Mouse (Mus musculus) midbrain, embryonic 13.5 days (tissue): ENCODE data around the gene Nnmt. TPM values are rescaled to one million over a fixed set of nuclear protein-coding genes. Genes with fewer than 3 reads are reported as not detected.

Experiments used
- ATAC-seq: fragments of 200-750 bp; cut with Nextera tagmentation; 2 replicates; pipeline ENCODE4 v1.8.0; 2017; ENCODE audit warnings: mild to moderate bottlenecking, moderate TSS enrichment, moderate library complexity
- H3K27ac ChIP-seq: fragments of 300-500 bp; sonication (generic); 2 replicates; pipeline ENCODE4 v1.5.1; 2015; ENCODE audit warnings: inconsistent platforms, mild to moderate bottlenecking, moderate library complexity
- H3K27me3 ChIP-seq: fragments of 300-500 bp; sonication (generic); 2 replicates; pipeline ENCODE4 v1.6.1; 2015; ENCODE audit warnings: mild to moderate bottlenecking, inconsistent platforms
- H3K36me3 ChIP-seq: fragments of 300-500 bp; sonication (generic); 2 replicates; pipeline ENCODE4 v1.6.1; 2015; ENCODE audit warnings: mild to moderate bottlenecking, inconsistent platforms
- H3K4me1 ChIP-seq: fragments of 300-500 bp; sonication (generic); replicated peaks from 2 replicates; pipeline ENCODE4 v1.6.1; 2015; ENCODE audit warnings: inconsistent platforms
- H3K4me2 ChIP-seq: fragments of 300-500 bp; sonication (generic); replicated peaks from 2 replicates; pipeline ENCODE4 v1.6.1; 2015; ENCODE audit warnings: moderate library complexity, mild to moderate bottlenecking, inconsistent platforms
- H3K4me3 ChIP-seq: fragments of 300-500 bp; sonication (generic); replicated peaks from 2 replicates; pipeline ENCODE4 v1.5.1; 2015; ENCODE audit warnings: mild to moderate bottlenecking, inconsistent platforms
- H3K9ac ChIP-seq: fragments of 300-500 bp; sonication (generic); replicated peaks from 2 replicates; pipeline ENCODE4 v1.6.1; 2015; ENCODE audit warnings: mild to moderate bottlenecking, inconsistent platforms
- H3K9me3 ChIP-seq: fragments of 300-500 bp; sonication (generic); 2 replicates; pipeline ENCODE4 v1.6.1; 2016; ENCODE audit warnings: mild to moderate bottlenecking, inconsistent platforms
- WGBS: fragments of 180-500 bp; shearing (Covaris S2); methylation state at CpG from one replicate; pipeline ENCODE4 v1.1.7; 2015; 5-methylcytosine and 5-hydroxymethylcytosine counted together
- polyA plus RNA-seq: library from polyadenylated mRNA; unstranded; fragments of >200 nt; fragmentation: Nextera tagmentation; extraction: Ambion mirVana; gene quantifications from 2 replicates; pipeline ENCODE4 v1.2.1, GENCODE M21; 2015

Gene Nnmt
- polyA plus RNA-seq, 1 experiment from 2014 or later, result 0.40 TPM

DNA sequence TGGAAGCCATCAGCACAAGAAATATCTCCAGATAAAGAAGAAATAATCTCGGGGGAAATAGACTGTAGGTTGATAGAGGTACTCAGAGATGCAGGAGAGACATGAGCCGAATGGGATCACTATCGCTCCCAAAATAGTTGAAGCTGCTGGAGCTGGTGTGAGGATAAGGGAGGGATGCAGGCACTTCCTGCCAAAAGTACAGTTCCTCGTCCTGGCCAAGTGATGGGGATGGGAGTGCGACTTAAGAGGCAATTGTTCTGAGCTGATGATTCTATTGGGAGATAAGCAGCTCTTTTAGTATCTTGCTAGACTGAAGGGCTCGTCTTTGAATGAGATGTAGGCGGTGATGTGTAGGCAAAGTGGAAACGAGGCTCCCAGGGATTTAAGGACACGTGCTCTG lies 4.1 kb downstream of the Nnmt start:
- Histone ChIP-seq H3K36me3 (no peaks in the 10 kb centered on the region), H3K9me3 (no peaks in the 10 kb centered on the region), H3K27ac (no peak overlapping the region), H3K4me1 (0 out of 2 replicates have a peak, but pooled peaks cover 3% of the 10 kb centered on the region), H3K4me2 (no peak overlapping the region), H3K9ac (no peak overlapping the region), H3K27me3 (0 out of 2 replicates have a peak, but pooled peaks cover 3% of the 10 kb centered on the region), H3K4me3 (no peak overlapping the region)
- ATAC-seq, result no peak
- WGBS, result 75% methylated on average over 9 of the region's 9 CpGs

DNA sequence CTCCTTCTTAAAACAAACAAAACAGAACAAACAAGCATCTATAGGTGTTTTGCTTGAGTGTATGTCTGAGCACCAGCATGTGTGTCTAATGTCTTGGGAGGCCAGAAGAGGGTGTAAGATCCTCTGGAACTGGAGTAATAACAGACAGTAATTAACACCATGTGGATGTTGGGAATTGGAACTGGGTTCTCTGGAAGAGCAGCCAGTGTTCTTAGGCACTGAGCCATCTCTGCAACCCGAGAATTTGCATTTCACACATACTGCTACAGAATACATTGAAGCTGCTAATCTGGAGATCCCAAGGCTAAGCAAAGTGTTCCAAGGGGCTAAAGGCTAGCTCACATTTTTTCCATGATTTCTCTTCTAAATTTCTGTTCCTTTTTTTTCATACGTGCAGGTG lies 4.9 kb downstream of the Nnmt start:
- Histone ChIP-seq H3K4me3 (no peak overlapping the region), H3K27me3 (0 out of 2 replicates have a peak, but pooled peaks cover 3% of the 10 kb centered on the region), H3K36me3 (no peaks in the 10 kb centered on the region), H3K4me1 (0 out of 2 replicates have a peak, but pooled peaks cover 3% of the 10 kb centered on the region), H3K9ac (no peak overlapping the region), H3K4me2 (no peak overlapping the region), H3K9me3 (no peaks in the 10 kb centered on the region), H3K27ac (no peak overlapping the region)
- no peak for ATAC-seq
- 70% methylated on average over 2 of the region's 2 CpGs for WGBS

DNA sequence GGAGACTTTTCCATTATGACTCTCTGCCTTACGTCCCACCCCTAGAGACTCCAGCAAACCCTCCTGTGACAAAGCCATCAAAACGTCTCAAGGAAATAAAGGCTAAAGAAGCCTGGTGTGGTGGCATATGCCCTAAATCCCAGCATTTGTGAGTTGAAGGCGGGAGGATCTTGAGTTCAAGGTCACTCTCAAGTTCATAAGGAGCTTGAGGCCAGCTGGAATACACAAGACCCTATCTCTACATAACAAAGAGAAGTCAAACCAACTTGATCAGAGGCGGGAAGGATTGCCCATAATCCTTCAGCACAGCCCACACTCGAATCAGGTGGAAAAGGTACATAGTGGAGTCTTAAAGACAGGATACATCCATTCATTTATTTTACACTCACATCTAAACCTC lies 7.5 kb downstream of the Nnmt start:
- Histone ChIP-seq H3K4me1 (0 out of 2 replicates have a peak, but pooled peaks cover 3% of the 10 kb centered on the region), H3K36me3 (no peaks in the 10 kb centered on the region), H3K9ac (no peak overlapping the region), H3K9me3 (no peaks in the 10 kb centered on the region), H3K4me3 (no peak overlapping the region), H3K27me3 (0 out of 2 replicates have a peak, but pooled peaks cover 3% of the 10 kb centered on the region), H3K27ac (no peak overlapping the region), H3K4me2 (no peak overlapping the region)
- no peak for ATAC-seq
- WGBS, result 80% methylated on average over 5 of the region's 5 CpGs

DNA sequence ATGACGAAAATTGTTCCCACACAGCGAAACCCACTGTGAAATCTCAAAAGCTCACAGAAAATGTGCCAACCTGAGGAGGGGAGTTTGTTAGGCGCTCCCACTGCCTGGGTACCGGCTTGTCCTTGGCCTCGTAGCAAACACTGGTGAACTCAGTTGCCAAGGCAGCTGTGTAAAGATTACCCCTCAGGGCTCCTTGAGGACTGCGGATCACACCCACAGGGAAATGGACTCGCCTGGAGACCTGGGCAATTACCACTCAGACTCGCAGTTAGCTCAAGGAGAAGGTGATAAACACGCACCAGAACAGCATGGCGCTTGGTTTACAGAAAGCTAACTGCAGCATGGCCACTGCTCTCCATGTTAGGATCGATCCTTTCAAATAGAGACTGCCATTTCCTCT lies 8.0 kb downstream of the Nnmt start:
- no peaks in the 10 kb centered on the region for H3K36me3 ChIP-seq
- H3K9ac ChIP-seq, result no peak overlapping the region
- no peaks in the 10 kb centered on the region for H3K9me3 ChIP-seq
- H3K27ac ChIP-seq, result no peak overlapping the region
- no peak overlapping the region for H3K4me2 ChIP-seq
- 77% methylated on average over 11 of the region's 11 CpGs for WGBS
- no peak overlapping the region for H3K4me3 ChIP-seq
- 0 out of 2 replicates have a peak, but pooled peaks cover 3% of the 10 kb centered on the region for H3K27me3 ChIP-seq
- ATAC-seq, result no peak
- H3K4me1 ChIP-seq, result 0 out of 2 replicates have a peak, but pooled peaks cover 3% of the 10 kb centered on the region

DNA sequence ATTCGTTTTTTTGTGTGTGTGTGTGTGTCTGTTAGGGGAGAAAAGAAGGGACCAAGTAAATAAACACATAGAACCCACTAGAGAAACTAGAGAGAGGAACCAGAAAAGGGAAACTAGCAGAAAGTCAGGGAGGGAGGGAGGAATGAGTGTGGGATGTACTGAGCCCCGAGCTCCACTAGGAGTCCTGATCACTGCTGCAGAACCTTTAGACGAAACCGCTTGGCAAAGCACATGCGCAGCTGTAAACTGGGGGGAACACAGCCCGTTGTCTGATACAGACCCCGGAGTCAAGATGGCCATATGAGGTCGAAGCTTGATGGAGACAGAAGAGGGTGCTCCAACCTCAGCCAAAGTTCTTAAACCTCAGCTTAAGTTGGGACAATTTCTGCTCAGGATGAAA lies 11.0 kb downstream of the Nnmt start:
- H3K36me3 ChIP-seq, result no peaks in the 10 kb centered on the region
- WGBS, result 69% methylated on average over 8 of the region's 8 CpGs
- H3K4me3 ChIP-seq, result no peak overlapping the region
- no peak overlapping the region for H3K27ac ChIP-seq
- H3K9me3 ChIP-seq, result no peaks in the 10 kb centered on the region
- H3K4me2 ChIP-seq, result no peak overlapping the region
- no peaks in the 10 kb centered on the region for H3K27me3 ChIP-seq
- 0 out of 2 replicates have a peak, but pooled peaks cover 3% of the 10 kb centered on the region for H3K4me1 ChIP-seq
- no peak for ATAC-seq
- H3K9ac ChIP-seq, result no peak overlapping the region

DNA sequence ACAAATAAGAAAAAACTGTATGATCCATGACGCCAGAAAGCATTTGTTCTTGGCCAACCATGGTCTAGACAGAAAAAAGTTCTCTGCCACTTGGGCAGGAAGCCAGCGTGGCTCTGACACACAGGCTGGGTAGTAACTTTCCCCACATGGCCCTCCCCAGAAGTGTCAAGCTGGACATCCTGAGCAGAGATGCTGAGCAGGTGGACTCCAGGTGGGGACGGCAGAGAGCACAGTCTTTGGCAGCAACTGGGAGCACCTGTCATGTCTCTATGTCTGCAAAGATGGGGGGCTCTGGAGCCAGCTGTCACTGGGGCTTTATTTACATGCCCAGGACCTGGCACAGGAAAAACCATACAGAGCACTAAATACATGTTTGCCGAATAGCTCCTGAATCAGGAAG lies 14.3 kb downstream of the Nnmt start:
- no peak for ATAC-seq
- no peaks in the 10 kb centered on the region for H3K4me1 ChIP-seq
- H3K27ac ChIP-seq, result no peak overlapping the region
- WGBS, result 86% methylated on average over 4 of the region's 4 CpGs
- no peak overlapping the region for H3K4me2 ChIP-seq
- H3K4me3 ChIP-seq, result no peak overlapping the region
- H3K27me3 ChIP-seq, result no peaks in the 10 kb centered on the region
- H3K9me3 ChIP-seq, result no peaks in the 10 kb centered on the region
- H3K9ac ChIP-seq, result no peak overlapping the region
- H3K36me3 ChIP-seq, result no peaks in the 10 kb centered on the region

DNA sequence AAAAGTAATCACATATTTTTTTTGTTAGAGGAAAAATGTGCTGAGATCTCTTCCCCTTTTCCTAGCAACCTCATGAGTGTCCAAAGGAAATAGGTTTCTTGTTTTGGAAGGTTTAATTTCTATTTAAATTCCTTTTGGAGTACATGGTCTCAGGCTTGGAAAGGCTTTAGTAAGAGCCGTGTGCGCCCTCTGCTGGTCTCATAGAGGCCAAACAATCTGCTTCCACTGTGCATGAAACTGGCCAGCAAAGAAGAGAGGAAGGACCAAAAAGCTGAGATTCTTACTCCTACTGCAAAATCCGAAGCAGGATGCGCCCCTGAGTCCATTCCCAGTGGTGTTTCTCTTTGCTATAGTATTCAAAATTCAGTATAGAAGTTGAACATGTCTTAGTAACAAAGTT lies 18.6 kb downstream of the Nnmt start:
- 15% methylated on average over 4 of the region's 4 CpGs for WGBS
- no peak for ATAC-seq
- no peak overlapping the region for H3K4me2 ChIP-seq
- H3K36me3 ChIP-seq, result no peaks in the 10 kb centered on the region
- no peak overlapping the region for H3K9ac ChIP-seq
- H3K9me3 ChIP-seq, result no peaks in the 10 kb centered on the region
- no peaks in the 10 kb centered on the region for H3K27me3 ChIP-seq
- no peak overlapping the region for H3K27ac ChIP-seq
- no peak overlapping the region for H3K4me3 ChIP-seq
- H3K4me1 ChIP-seq, result no peaks in the 10 kb centered on the region

DNA sequence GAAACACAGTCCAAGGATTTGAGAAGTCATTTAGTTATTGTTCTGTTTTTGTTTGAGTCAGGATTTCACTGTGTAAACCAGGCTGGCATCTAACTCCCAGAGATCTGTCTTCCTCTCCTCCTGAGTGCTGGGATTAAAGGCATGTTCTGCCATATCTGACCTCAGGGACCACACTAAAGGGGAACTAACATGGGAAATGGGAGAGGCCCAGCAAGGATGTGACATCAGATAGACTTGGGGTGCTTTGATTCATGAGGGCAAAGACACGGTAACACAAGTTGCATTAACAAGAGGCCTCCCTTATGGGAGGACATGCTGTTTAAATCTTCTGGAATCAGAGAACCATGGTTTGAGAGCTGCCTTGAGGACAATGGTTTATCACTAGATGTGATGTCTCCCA lies 24.1 kb downstream of the Nnmt start:
- Histone ChIP-seq H3K9me3 (no peaks in the 10 kb centered on the region), H3K9ac (no peak overlapping the region), H3K4me3 (no peak overlapping the region), H3K4me2 (no peak overlapping the region), H3K27me3 (no peaks in the 10 kb centered on the region), H3K36me3 (no peaks in the 10 kb centered on the region), H3K27ac (no peak overlapping the region), H3K4me1 (no peaks in the 10 kb centered on the region)
- 84% methylated on average over 1 of the region's 1 CpGs for WGBS
- ATAC-seq, result no peak

DNA sequence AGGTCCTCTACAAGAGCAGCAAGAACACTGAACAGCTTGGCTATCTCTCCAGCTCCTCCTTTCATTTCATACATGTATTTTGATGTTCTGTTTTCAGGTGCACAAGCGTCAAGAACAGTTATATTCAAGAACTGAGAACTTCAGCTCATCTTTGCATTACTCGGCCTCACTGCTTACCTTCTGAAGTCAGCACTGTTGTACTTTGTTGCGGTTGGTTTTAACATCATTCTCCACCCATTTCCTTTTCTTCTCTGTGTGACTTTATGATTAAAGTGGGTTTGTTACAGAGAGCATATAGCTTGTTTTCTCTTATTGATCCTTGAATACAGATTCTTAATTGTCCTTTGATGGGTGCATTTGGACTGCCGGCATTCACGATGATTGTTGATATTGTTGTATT lies 42.6 kb downstream of the Nnmt start:
- Histone ChIP-seq H3K36me3 (no peaks in the 10 kb centered on the region), H3K9me3 (no peaks in the 10 kb centered on the region), H3K9ac (no peak overlapping the region), H3K4me3 (no peak overlapping the region), H3K4me1 (no peaks in the 10 kb centered on the region), H3K4me2 (no peak overlapping the region), H3K27me3 (no peaks in the 10 kb centered on the region), H3K27ac (no peak overlapping the region)
- ATAC-seq, result no peak
- WGBS, result 91% methylated on average over 5 of the region's 5 CpGs

DNA sequence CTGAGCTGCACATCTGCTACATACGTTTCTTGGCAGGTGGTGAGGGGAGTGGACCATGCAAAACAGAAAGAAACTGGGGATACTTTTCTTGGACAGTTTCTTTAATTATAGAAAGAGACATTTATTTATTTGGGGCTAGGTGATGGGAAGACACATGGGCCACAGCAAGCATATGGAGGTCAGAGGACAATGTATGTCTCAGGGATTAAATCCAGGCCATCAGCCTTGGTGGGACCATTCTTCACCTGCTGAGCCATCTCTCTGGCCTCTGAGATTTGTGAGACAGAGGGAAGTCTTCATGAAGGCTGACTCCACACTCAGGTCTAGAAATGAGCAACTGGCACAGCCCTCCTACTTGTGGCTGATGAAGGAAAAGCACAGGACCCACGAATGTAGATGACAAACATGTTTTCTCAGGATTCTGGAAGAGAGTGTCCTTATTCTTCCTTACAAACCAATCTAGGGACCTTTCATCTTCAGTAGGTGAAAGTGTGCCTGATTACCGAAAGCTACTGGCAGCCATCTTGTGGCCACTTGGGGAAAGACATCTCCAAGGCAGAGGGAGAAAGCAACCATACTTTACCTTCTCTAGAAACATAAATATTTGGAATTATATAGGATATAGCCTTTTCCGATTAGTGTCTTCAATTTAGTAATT lies 45.3 kb downstream of the Nnmt start:
- WGBS, result 30% methylated on average over 4 of the region's 4 CpGs
- no peak for ATAC-seq
- Histone ChIP-seq H3K9me3 (no peaks in the 10 kb centered on the region), H3K36me3 (no peaks in the 10 kb centered on the region), H3K27me3 (no peaks in the 10 kb centered on the region), H3K4me2 (no peak overlapping the region), H3K27ac (no peak overlapping the region), H3K9ac (no peak overlapping the region), H3K4me1 (no peaks in the 10 kb centered on the region), H3K4me3 (no peak overlapping the region)

DNA sequence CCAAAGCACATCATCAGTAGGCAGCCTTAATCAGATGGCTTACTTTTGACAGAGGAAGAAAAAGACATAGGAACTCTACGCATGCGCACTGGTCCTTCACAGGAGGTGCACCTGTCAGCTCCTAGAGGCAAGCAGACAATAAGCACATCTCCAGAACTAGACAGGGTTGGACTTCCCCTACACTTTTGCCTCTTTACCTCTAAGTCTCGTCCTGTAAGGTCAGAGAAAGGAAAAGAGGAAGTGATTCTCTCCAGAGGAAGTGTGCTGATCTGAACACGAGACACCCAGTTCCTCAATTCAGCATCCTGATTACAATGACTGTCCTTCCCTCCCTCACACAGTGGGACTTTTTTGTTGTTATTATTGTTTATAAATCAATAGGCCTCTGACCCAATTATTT lies 46.3 kb downstream of the Nnmt start:
- H3K4me1 ChIP-seq, result no peaks in the 10 kb centered on the region
- 79% methylated on average over 4 of the region's 4 CpGs for WGBS
- no peak for ATAC-seq
- no peak overlapping the region for H3K27ac ChIP-seq
- no peak overlapping the region for H3K4me2 ChIP-seq
- H3K4me3 ChIP-seq, result no peak overlapping the region
- H3K9ac ChIP-seq, result no peak overlapping the region
- no peaks in the 10 kb centered on the region for H3K9me3 ChIP-seq
- H3K27me3 ChIP-seq, result no peaks in the 10 kb centered on the region
- no peaks in the 10 kb centered on the region for H3K36me3 ChIP-seq

DNA sequence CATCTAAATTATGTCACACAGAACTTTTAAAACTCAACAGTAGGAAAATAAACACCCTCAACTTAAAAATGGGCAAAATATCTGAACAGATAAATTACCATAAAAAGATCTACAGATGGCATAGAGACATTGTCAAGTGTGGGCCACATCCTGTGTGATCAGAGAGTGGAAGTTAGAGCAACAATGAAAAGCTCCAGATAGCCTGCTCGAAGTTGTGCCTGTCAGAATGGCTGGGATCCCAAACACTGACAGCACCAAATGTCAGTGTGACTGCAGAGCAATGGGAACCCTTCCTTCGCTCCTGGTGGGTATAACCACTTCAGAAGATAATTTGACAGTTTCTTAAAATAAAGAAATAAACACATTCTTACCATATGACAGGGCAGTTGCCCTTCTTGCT lies 55.9 kb downstream of the Nnmt start:
- H3K4me3 ChIP-seq, result no peak overlapping the region
- no peaks in the 10 kb centered on the region for H3K27me3 ChIP-seq
- H3K9ac ChIP-seq, result no peak overlapping the region
- H3K4me2 ChIP-seq, result no peak overlapping the region
- no peak overlapping the region for H3K27ac ChIP-seq
- WGBS, result 86% methylated on average over 2 of the region's 2 CpGs
- no peak for ATAC-seq
- H3K4me1 ChIP-seq, result no peaks in the 10 kb centered on the region
- H3K9me3 ChIP-seq, result no peaks in the 10 kb centered on the region
- H3K36me3 ChIP-seq, result no peaks in the 10 kb centered on the region

DNA sequence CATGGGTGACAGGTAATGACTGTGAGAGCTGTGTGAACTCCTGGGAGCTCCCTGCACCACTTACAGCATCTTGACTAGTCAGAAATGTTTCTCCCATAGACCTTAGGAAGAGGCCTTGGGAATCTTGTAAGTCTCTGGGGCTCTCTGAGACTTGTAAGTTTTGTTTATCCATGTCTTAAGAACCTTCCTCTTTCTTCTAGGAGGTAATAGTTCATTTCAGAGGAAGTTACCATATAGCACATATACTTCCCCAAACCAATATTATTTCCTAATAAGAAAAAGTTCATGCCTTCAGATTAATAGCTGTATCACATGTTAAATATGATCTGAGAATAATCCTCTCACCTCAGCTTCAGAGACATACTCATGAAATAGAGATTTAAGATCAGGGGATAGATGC lies 57.7 kb downstream of the Nnmt start:
- Histone ChIP-seq H3K27me3 (no peaks in the 10 kb centered on the region), H3K4me1 (no peaks in the 10 kb centered on the region), H3K9ac (no peak overlapping the region), H3K4me2 (no peak overlapping the region), H3K9me3 (0 out of 2 replicates have a peak, but pooled peaks cover 3% of the 10 kb centered on the region), H3K27ac (no peak overlapping the region), H3K36me3 (no peaks in the 10 kb centered on the region), H3K4me3 (no peak overlapping the region)
- no peak for ATAC-seq
